Mouse (Mus musculus): ENCODE data around the gene Prpf4. TPM values are rescaled to one million over a fixed set of nuclear protein-coding genes. Genes with fewer than 3 reads are reported as not detected.

The Prpf4 gene
- total and polyA plus RNA-seq, 3 experiments = 18.1 to 33.7 (median 33.5) TPM

DNA sequence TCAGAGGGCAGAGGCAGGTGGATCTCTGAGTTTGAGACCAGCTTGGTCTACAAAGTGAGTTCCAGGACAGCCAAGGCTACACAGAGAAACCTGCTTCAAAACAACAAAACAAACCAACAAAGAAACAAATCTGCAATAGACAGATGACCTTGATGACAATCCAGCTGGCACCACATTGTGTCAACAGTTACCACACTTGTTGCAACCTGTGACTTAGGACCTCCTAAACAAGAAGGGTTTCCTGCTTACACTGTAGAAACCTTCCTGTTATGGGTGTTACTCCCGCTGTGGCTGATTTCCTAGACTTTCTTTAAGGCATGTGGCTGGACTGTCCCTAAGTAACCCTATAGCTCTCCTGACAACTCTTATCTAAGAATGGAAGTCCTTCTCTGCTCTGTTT, 12.8 kb upstream of the Prpf4 start:
- no peak for DNase-seq (ENCODE audit: extremely low read depth)

GRCm38 (mm10) chr4:62397616-62398365, 10.8 kb upstream of the Prpf4 start:
- H3K4me2 ChIP-seq (ENCODE audit: insufficient read depth, low read depth, poor library complexity, severe bottlenecking) = no peak overlapping the region
- no peaks in the 10 kb centered on the region for H3K27me3 ChIP-seq (replicated peaks)
- DNase-seq (ENCODE audit: extremely low read depth) = no peak
- peaks cover 18% of the 10 kb centered on the region for H3K79me2 ChIP-seq (replicated peaks; ENCODE audit: control insufficient read depth, extremely low read depth, insufficient read depth, poor library complexity, severe bottlenecking)
- dilution Hi-C loops (cut with MboI; ENCODE audit: extremely low pct_ligation_motif_present, extremely low pct_unique_long_range_greater_than_20kb, low sequenced_read_pairs) (no loop called here), in situ Hi-C loops (cut with MboI; ENCODE audit: low pct_ligation_motif_present, low pct_unique_long_range_greater_than_20kb, low sequenced_read_pairs) (no loop called here)
- H3K4me3 ChIP-seq (replicated peaks in 1 of 3; ENCODE audit: low read depth in 2 of 3, low read length in 2 of 3, poor library complexity in 1 of 3) = no peak overlapping the region
- no peaks in the 10 kb centered on the region for H3K4me1 ChIP-seq (ENCODE audit: control insufficient read depth in 1 of 2, insufficient read depth in 2 of 2)
- H3K27ac ChIP-seq (ENCODE audit: insufficient read depth, low read depth) = no peak overlapping the region
- TF ChIP-seq ZKSCAN1 (IDR thresholded peaks at IDR 0.05; ENCODE audit: borderline replicate concordance, low read depth, low read length) (no peak), SIN3A (IDR thresholded peaks at IDR 0.05; ENCODE audit: low read length) (no peak), EP300 (IDR thresholded peaks at IDR 0.05; ENCODE audit: low read length) (no peak), BHLHE40 (IDR thresholded peaks at IDR 0.05; ENCODE audit: low read depth, low read length) (no peak), TCF12 (IDR thresholded peaks at IDR 0.05; ENCODE audit: low read depth, low read length) (no peak), ZMIZ1 (IDR thresholded peaks at IDR 0.05; ENCODE audit: low read depth, low read length) (no peak), USF2 (conservative IDR thresholded peaks at IDR 0.05; ENCODE audit: low read depth, low read length) (no peak), RAD21 (IDR thresholded peaks at IDR 0.05; ENCODE audit: low read depth, low read length) (no peak), CTCF (conservative IDR thresholded peaks at IDR 0.05 in 1 of 2, IDR thresholded peaks at IDR 0.05 in 1 of 2; ENCODE audit: low read depth in 2 of 2, low read length in 2 of 2) (no peak), ZNF384 (IDR thresholded peaks at IDR 0.05; ENCODE audit: low read depth, low read length) (no peak), IRF4 (IDR thresholded peaks at IDR 0.05; ENCODE audit: low read depth, low read length) (no peak), PAX5 (IDR thresholded peaks at IDR 0.05; ENCODE audit: low read length) (no peak), CHD1 (IDR thresholded peaks at IDR 0.05; ENCODE audit: low read depth, low read length) (no peak), MYC (IDR thresholded peaks at IDR 0.05; ENCODE audit: low read depth, low read length) (no peak), CHD2 (IDR thresholded peaks at IDR 0.05; ENCODE audit: low read length) (no peak), JUND (conservative IDR thresholded peaks at IDR 0.05; ENCODE audit: low read depth, low read length) (no peak)
- H3K36me3 ChIP-seq (replicated peaks in 1 of 2; ENCODE audit: control insufficient read depth in 1 of 2, insufficient read depth in 1 of 2, low read length in 1 of 2) = peaks cover 52 to 84% of the 10 kb centered on the region in 2 experiments
- H3K9me3 ChIP-seq (replicated peaks; ENCODE audit: low read length) = no peaks in the 10 kb centered on the region
- no peak overlapping the region for H3K9ac ChIP-seq (ENCODE audit: insufficient read depth, low read depth)

More for the DNA sequence above, 12.8 kb upstream of the Prpf4 start:
- H3K36me3 ChIP-seq (replicated peaks in 1 of 2; ENCODE audit: control insufficient read depth in 1 of 2, insufficient read depth in 1 of 2, low read length in 1 of 2) = peaks cover 50 to 83% of the 10 kb centered on the region in 2 experiments
- H3K4me2 ChIP-seq (ENCODE audit: insufficient read depth, low read depth, poor library complexity, severe bottlenecking) = no peak overlapping the region
- peaks cover 16% of the 10 kb centered on the region for H3K79me2 ChIP-seq (replicated peaks; ENCODE audit: control insufficient read depth, extremely low read depth, insufficient read depth, poor library complexity, severe bottlenecking)
- H3K9ac ChIP-seq (ENCODE audit: insufficient read depth, low read depth) = no peak overlapping the region
- H3K27ac ChIP-seq (ENCODE audit: insufficient read depth, low read depth) = no peak overlapping the region; the same call in 1 of the 2 replicates
- H3K9me3 ChIP-seq (replicated peaks; ENCODE audit: low read length) = no peaks in the 10 kb centered on the region
- no peak overlapping the region for H3K4me3 ChIP-seq (replicated peaks in 1 of 3; ENCODE audit: low read depth in 2 of 3, low read length in 2 of 3, poor library complexity in 1 of 3)
- no peaks in the 10 kb centered on the region for H3K4me1 ChIP-seq (ENCODE audit: control insufficient read depth in 1 of 2, insufficient read depth in 2 of 2)
- H3K27me3 ChIP-seq (replicated peaks) = no peaks in the 10 kb centered on the region
- in situ Hi-C loops (cut with MboI; ENCODE audit: low pct_ligation_motif_present, low pct_unique_long_range_greater_than_20kb, low sequenced_read_pairs) = no loop called here
- dilution Hi-C loops (cut with MboI; ENCODE audit: extremely low pct_ligation_motif_present, extremely low pct_unique_long_range_greater_than_20kb, low sequenced_read_pairs) = no loop called here
- TF ChIP-seq CTCF (conservative IDR thresholded peaks at IDR 0.05 in 1 of 2, IDR thresholded peaks at IDR 0.05 in 1 of 2; ENCODE audit: low read depth in 2 of 2, low read length in 2 of 2) (no peak), USF2 (conservative IDR thresholded peaks at IDR 0.05; ENCODE audit: low read depth, low read length) (no peak), MAZ (IDR thresholded peaks at IDR 0.05; ENCODE audit: low read depth, low read length) (no peak), BHLHE40 (IDR thresholded peaks at IDR 0.05; ENCODE audit: low read depth, low read length) (no peak)
